Mouse (Mus musculus): ENCODE data around the gene Celf1. TPM values are rescaled to one million over a fixed set of nuclear protein-coding genes. Genes with fewer than 3 reads are reported as not detected.
"Not testable (repeated sequence)": the region's sequence is repeated elsewhere in the genome, so short reads cannot be mapped to it uniquely, and the experiment has no call there.

Celf1 gene
- total RNA-seq, 4 experiments from 2014 or later = 74.4 to 102 (median 89.7) TPM

DNA sequence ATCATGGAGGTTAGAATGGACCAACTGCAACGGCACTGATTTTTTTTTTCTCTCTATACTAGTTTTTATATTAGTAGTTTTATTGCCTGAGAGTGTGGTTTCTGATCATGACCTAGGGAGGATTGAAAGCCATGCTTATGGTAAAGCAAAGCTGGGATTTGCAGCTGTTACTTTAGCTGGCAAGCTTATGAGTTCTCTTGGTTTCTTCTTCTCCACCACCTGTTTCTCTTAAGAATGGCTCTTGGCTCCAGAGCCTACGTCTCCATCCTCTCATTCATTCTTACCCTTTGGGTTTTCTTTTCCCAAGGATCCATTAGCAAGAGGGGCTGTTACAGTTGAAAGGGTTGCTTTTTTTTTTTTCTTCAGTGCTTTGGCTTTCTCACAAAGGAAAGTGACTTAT is 1.6 kb downstream of the Celf1 start:
- no peak for DNase-seq

DNA sequence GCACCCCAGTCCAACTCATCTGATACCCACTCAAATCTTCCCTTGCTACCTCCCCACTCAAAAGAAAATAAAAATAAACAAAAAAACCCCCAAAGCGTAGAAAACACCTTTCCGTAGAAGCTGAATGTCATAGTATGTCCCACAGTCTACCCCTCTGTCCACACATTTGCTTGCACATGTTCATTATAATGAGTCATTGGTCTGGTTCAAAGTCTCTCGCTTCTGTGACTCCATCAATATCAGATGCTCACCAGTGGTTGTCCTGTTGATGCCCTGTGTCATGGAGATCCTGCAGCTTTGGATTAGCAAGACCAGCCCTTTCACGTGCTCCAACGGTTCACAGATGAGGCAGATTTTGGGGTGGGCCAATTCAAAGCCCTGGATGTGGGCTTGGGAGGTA is 10.0 kb downstream of the Celf1 start:
- DNase-seq = no peak

DNA sequence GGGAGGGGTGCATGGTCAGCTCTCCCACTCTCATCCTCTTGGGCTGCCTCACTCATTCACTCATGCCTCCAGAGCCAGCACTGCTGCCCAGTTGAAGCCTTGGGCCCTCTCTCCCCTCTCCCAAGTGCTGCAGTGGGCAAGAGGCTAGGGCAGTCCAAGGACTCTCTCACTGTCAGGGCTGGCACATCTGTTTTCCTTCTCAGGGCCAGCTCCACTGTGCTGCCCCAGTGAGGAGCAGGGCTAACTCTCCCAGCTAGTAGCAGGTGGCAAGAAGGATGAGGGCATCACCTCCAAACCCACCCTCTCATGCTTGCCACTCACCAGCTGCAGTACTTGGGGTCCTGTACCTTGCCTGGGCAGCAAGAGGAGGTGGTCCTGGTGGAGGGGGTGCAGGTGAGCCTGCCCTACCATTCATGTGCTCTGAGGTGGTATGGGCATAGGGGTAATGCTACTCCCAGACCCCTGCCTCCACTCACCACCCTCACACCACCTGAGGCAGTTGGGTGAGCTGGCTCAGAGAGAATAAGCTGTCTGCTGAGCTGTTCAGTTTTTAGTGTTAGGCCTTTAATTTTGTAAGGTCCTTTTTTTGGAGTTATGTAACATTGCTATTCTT is 10.5 kb downstream of the Celf1 start:
- DNase-seq = peak; percentile 34

DNA sequence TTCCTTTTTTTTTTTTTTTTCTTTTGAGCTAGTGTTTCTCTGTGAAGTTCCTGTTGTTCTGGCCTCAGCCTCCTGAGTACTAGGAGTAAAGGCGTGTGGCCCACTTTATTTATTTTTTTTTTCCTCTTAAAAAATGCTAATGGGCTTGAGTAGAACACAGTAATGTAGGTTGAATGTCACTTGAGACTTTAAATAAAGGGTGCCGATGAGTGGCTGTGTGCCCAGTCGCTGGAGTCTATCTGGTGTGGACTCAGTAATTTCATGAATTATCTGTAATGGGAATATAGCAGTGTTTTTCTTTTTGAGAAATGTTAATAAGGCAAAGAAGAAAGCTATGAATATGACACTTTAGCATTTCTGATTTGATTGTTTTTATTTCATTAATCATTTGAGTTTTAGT is 13.3 kb downstream of the Celf1 start:
- no peak for DNase-seq

DNA sequence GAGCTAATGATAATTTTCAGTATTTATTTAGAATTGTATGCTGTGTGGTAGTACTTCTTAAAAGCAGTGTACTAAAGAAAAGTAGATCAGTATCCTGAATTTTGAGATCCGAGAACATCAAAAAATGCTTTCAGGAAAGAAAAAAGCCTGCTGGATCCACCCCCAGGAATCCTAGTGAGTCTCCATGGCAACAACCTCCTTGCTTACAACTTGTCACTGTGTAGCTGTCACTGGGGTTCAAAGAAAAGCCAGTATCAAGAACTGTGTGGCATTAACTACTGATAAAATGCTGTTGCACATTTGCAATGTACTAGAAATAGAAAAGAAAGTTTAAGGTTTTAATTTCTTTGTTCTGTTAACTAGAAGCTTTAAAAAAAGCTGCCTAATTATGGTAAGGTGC is 15.9 kb downstream of the Celf1 start:
- DNase-seq = no peak

DNA sequence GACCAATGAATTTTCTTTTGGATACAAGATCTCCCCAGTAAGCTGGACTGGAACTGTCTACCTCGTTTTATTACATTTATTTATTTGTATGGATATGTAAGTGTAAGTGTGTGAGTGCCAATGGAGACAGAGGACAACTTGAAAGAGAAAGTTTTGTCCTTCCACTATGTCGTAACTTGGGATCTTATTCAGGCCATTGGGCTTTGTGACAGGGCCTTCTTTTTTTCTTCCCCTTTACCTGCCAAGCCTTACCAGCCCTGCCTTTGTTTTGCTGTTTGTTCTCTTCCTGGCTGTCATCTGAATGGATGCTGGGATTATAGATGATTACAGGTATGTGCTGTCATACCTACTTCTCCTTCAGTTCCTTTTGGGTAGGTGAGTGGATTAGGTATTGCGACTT is 18.7 kb downstream of the Celf1 start:
- no peak for DNase-seq

GRCm38 (mm10) chr2:90960012-90960411 is 19.8 kb downstream of the Celf1 start:
- DNase-seq = no peak

DNA sequence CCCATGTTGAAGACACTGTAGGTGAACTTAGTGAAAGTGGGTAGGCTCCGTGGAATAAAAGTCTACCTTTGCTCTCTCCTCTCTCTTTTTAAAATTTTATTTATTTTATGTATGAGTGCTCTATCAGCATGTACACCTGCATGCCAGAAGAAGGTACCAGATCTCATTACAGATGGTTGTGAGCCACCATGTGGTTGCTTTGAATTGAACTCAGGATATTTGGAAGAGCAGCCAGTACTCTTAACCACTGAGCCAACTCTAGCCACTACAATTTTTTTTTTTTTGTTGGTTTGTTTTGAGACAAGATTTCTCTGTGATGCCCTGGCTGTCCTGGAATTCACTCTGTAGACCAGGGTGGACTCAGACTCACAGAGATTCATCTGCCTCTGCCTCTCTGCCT is 23.1 kb downstream of the Celf1 start:
- DNase-seq = no peak

- DNase-seq = no peak
These were observed 24.8 kb downstream of the Celf1 start for GRCm38 (mm10) chr2:90964811-90965465.

GRCm38 (mm10) chr2:90965466-90966080 is 25.4 kb downstream of the Celf1 start:
- no peak for DNase-seq

- no peak for DNase-seq
These were observed 30.4 kb downstream of the Celf1 start for GRCm38 (mm10) chr2:90970606-90971005.

- no peak for DNase-seq
These were observed 33.9 kb downstream of the Celf1 start for GRCm38 (mm10) chr2:90974101-90974500.

- DNase-seq = no peak
These were observed 35.1 kb downstream of the Celf1 start for GRCm38 (mm10) chr2:90975181-90975835.

- no peak for DNase-seq
These were observed 36.4 kb downstream of the Celf1 start for GRCm38 (mm10) chr2:90976590-90976989.

DNA sequence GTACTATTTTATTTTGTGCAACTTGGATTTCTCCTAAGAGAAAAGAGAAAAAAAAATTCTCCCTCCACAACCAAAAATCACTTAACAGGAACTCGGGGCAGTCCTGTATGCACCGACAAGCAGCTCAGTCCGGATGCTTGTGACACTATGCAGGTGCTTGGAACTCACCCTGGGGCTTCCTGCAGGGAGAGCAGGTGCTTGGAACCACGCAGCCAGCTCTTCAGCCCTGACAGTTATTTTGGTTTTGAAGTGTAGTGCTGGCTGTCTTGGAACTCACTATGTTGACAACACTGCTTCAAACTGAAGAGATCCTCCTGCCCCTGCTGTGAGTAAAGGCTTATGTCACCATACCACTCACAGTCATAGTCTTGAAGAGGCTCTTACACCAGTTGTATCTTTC is 37.1 kb downstream of the Celf1 start:
- DNase-seq = no peak

DNA sequence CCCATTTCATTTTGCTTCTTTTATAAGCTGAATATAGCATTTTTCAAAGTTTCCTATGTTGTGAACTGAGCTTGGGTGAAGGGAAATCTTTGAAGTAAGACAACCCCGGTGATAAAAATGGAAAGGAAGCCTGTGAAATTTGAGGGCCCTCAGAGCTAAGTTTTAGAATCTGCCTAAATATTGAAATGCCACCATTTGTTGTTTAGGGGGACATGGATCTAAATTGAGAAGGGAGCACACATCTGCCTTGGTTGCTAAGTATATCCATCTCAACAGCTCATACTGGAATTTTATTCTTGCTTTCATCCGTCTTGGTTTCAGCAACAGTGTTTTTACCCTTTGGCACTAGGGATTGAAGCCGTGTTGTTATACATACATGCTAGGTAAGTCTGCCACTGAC is 45.9 kb downstream of the Celf1 start:
- no peak for DNase-seq

DNA sequence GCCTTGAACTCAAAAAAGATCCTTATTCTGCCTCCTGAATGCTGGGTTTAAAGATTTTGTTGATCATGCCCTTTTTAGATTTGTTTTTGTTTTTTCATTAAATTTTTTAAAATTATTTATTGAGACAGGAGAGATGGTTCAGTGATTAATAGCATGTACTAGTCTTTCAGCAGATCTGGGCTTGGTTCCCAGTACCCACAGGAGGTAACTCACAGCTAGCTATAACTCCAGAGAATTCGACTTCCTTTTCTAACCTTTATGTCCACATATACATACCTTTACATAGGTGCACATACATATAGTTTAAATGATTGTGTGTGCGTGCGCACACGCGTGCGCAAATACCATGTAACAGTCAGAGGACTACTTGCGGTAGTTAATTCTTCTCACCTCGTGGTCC is 68.4 kb downstream of the Celf1 start:
- DNase-seq = no peak

DNA sequence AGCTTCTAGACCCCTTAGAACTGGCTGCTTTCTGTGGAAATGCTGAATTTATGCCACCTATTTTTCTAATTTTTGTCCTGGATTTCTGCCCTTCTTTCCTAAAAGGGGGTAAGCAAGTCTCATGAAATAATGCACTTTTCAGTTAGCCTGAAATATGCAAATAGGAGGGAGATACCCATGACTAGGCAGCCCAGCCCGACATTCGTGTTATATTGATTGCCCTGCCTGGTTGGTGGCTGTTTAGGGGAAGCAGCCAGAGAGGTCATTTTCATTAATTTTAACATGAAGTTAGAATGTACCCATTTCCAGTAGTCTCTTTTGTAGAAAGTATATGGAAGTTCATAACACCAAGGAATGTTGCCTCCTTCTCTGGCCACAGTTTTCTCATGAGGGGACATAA is 73.7 kb downstream of the Celf1 start:
- no peak for DNase-seq

DNA sequence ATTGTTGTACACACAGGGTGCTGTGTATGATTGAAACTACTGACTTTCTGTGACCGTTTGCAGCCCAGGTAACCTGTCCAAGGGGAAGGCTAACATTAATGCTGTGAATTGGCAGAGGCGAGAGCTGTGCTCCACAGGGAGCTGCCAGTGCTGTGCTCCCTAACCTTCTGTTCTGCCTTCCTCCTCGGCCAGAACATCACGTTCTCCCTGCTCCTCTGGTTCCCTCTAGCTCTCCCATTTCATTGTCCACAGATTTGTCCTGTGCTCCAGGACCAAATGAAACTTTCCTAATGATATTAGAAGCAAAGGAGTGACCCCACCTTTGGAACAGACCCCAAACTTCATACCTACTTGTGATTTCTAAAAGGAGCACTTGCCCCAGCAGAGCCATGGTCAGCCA is 75.2 kb downstream of the Celf1 start:
- no peak for DNase-seq

- DNase-seq = no peak
These were observed 78.0 kb downstream of the Celf1 start for GRCm38 (mm10) chr2:91018061-91018788.

- no peak for DNase-seq
These were observed 79.7 kb downstream of the Celf1 start for GRCm38 (mm10) chr2:91019911-91020310.

DNA sequence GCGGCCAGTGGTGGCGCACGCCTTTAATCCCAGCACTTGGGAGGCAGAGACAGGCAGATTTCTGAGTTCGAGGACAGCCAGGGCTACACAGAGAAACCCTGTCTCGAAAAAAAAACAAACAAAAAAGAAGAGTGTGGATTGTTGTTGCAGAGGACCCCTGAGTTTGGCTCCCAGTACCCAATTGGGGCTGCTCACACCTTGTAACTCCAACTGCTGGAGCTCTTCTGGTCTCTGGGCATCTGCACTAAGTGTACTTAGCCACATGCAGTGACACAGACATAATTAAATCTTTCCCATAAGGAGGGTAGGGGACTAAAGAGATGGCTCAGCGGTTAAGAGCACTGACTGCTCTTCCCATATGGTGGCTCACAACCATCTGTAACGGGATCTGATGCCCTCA is 82.1 kb downstream of the Celf1 start:
- DNase-seq = not testable (repeated sequence)

DNA sequence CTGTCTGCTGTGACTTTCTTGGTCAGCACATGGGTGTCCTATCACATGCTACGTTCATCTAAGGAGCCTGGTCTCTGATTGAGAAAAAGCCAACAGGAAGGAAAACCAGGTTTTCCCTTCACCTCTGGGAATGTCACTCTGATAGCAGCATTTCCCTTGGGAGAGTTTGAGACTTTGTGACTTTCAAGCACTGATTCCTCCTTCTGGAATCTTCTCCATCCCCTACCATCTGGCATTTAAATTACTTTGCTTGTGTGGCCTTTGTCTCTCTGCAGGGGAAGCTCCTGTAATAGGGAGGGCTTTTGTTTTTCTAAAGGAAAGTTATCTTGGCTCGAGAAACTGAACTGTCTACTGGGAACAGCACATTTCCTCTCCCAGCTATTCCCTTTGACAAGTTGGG is 82.9 kb downstream of the Celf1 start:
- DNase-seq = no peak

All from adrenal gland, adult 8-10 months (tissue).